Mouse (Mus musculus) forebrain, embryonic 15.5 days (tissue): Measurements from ENCODE around the gene Arhgef7. TPM values are rescaled to one million over a fixed set of nuclear protein-coding genes. Genes with fewer than 3 reads are reported as not detected.

Experiments used
- ATAC-seq: fragments of 200-750 bp; cut with Nextera tagmentation; replicated peaks from 2 replicates; pipeline ENCODE4 v1.8.0; 2017; ENCODE audit warnings: mild to moderate bottlenecking, moderate TSS enrichment, moderate library complexity
- H3K27ac ChIP-seq: fragments of 300-500 bp; sonication (generic); replicated peaks from 2 replicates; pipeline ENCODE4 v1.5.1; 2015; ENCODE audit warnings: mild to moderate bottlenecking, inconsistent platforms
- H3K27me3 ChIP-seq: fragments of 300-500 bp; sonication (generic); 2 replicates; pipeline ENCODE4 v1.6.1; 2015; ENCODE audit warnings: inconsistent platforms
- H3K36me3 ChIP-seq: fragments of 300-500 bp; sonication (generic); 2 replicates; pipeline ENCODE4 v1.6.1; 2015; ENCODE audit warnings: mild to moderate bottlenecking, inconsistent platforms
- H3K4me1 ChIP-seq: fragments of 300-500 bp; sonication (generic); 2 replicates; pipeline ENCODE4 v1.6.1; 2015; ENCODE audit warnings: inconsistent platforms
- H3K4me2 ChIP-seq: fragments of 300-500 bp; sonication (generic); replicated peaks from 2 replicates; pipeline ENCODE4 v1.6.1; 2015; ENCODE audit warnings: mild to moderate bottlenecking, inconsistent platforms
- H3K4me3 ChIP-seq: fragments of 300-500 bp; sonication (generic); 2 replicates; pipeline ENCODE4 v1.5.1; 2015; ENCODE audit warnings: mild to moderate bottlenecking, inconsistent platforms
- H3K9ac ChIP-seq: fragments of 300-500 bp; sonication (generic); replicated peaks from 2 replicates; pipeline ENCODE4 v1.6.1; 2015; ENCODE audit warnings: mild to moderate bottlenecking, inconsistent platforms
- H3K9me3 ChIP-seq: fragments of 300-500 bp; sonication (generic); 2 replicates; pipeline ENCODE4 v1.6.1; 2016; ENCODE audit warnings: inconsistent platforms
- WGBS: fragments of 180-500 bp; shearing (Covaris S2); methylation state at CpG from one replicate; pipeline ENCODE4 v1.1.7; 2015; ENCODE audit warnings: mixed read lengths; 5-methylcytosine and 5-hydroxymethylcytosine counted together
- polyA plus RNA-seq: library from polyadenylated mRNA; unstranded; fragments of >200 nt; fragmentation: Nextera tagmentation; extraction: Ambion mirVana; gene quantifications from 2 replicates; pipeline ENCODE4 v1.2.1, GENCODE M21; 2015

Arhgef7 gene
- polyA plus RNA-seq, 1 experiment from 2014 or later, result 77.1 TPM

- Histone ChIP-seq H3K4me3 (no peak overlapping the region), H3K4me2 (no peak overlapping the region), H3K27ac (no peak overlapping the region), H3K9ac (no peak overlapping the region), H3K36me3 (peaks cover 86% of the 10 kb centered on the region), H3K9me3 (no peaks in the 10 kb centered on the region), H3K4me1 (peaks cover 5% of the 10 kb centered on the region; the same call in 1 of the 2 replicates), H3K27me3 (no peaks in the 10 kb centered on the region)
- 83% methylated on average over 3 of the region's 3 CpGs for WGBS
- no peak for ATAC-seq
Measured at GRCm38 (mm10) chr8:11807361-11807760, 79.8 kb downstream of the Arhgef7 start.

DNA sequence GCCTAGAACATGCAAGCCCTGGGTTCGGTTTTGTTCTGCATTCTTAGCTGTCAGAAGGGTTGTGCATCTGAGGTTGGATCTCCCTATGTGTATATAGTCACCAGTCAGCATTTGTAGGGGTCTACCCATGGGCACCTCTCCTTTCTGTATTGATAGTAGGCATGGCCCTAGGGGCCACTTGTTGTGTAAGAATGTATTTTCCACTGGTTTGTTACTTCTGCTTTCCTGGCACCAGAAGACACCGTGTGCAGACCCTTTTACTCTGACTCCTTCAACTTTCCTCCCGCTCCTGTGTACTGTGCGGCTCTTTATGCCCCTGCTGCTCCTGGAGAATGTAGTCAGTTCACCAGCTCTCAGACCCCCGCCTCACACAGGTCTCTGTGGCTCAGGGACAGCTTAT is 80.5 kb downstream of the Arhgef7 start:
- ATAC-seq, result no peak
- H3K36me3 ChIP-seq, result peaks cover 86% of the 10 kb centered on the region
- WGBS, result 89% methylated on average over 5 of the region's 5 CpGs

DNA sequence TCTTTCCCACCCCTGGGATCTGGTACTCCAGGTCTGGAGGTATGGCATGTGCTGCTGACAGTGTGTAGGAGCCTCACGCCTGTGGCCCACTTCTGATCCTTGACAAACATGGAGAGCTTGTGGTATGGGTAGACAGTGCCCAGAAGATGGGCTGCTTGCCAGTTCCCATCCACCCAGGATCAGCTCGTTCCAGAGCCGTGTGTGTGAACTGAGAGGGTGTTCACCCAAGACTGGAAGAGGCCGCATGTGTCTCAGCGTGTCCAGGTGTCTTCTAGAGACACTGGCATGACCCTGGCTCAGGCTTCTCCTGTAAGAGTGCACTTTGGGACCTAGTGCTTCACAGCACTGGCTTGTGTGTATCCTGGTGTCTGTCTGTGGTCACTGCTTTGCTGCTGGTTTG is 82.9 kb downstream of the Arhgef7 start:
- 92% methylated on average over 5 of the region's 5 CpGs for WGBS
- Histone ChIP-seq H3K4me3 (no peak overlapping the region), H3K27ac (no peak overlapping the region), H3K4me1 (peaks cover 3% of the 10 kb centered on the region; the same call in 1 of the 2 replicates), H3K9ac (no peak overlapping the region), H3K9me3 (no peaks in the 10 kb centered on the region), H3K36me3 (peaks cover 98% of the 10 kb centered on the region), H3K4me2 (no peak overlapping the region), H3K27me3 (no peaks in the 10 kb centered on the region)
- ATAC-seq, result no peak

More for the DNA sequence above, 80.5 kb downstream of the Arhgef7 start:
- Histone ChIP-seq H3K27ac (no peak overlapping the region), H3K9ac (no peak overlapping the region), H3K9me3 (no peaks in the 10 kb centered on the region), H3K4me1 (peaks cover 4% of the 10 kb centered on the region; the same call in 1 of the 2 replicates), H3K27me3 (no peaks in the 10 kb centered on the region), H3K4me2 (no peak overlapping the region), H3K4me3 (no peak overlapping the region)

GRCm38 (mm10) chr8:11813801-11814200 is 86.3 kb downstream of the Arhgef7 start:
- Histone ChIP-seq H3K9ac (no peak overlapping the region), H3K9me3 (no peaks in the 10 kb centered on the region), H3K36me3 (peaks cover 98% of the 10 kb centered on the region), H3K27me3 (no peaks in the 10 kb centered on the region), H3K27ac (no peak overlapping the region), H3K4me2 (no peak overlapping the region), H3K4me3 (no peak overlapping the region), H3K4me1 (no peaks in the 10 kb centered on the region)
- WGBS, result 90% methylated on average over 7 of the region's 7 CpGs
- ATAC-seq, result no peak

GRCm38 (mm10) chr8:11815206-11815605 is 87.7 kb downstream of the Arhgef7 start:
- no peaks in the 10 kb centered on the region for H3K27me3 ChIP-seq
- H3K4me1 ChIP-seq, result no peaks in the 10 kb centered on the region
- H3K9ac ChIP-seq, result no peak overlapping the region
- no peak overlapping the region for H3K4me3 ChIP-seq
- no peak overlapping the region for H3K27ac ChIP-seq
- no peak overlapping the region for H3K4me2 ChIP-seq
- WGBS, result 84% methylated on average over 7 of the region's 7 CpGs
- no peak for ATAC-seq
- H3K9me3 ChIP-seq, result no peaks in the 10 kb centered on the region
- peaks cover 98% of the 10 kb centered on the region for H3K36me3 ChIP-seq

- no peak overlapping the region for H3K4me3 ChIP-seq
- H3K9ac ChIP-seq, result no peak overlapping the region
- H3K4me2 ChIP-seq, result no peak overlapping the region
- 92% methylated on average over 5 of the region's 5 CpGs for WGBS
- ATAC-seq, result 0 out of 2 replicates have a peak, but pooled peaks have one; percentile 18
- H3K27ac ChIP-seq, result no peak overlapping the region
- no peaks in the 10 kb centered on the region for H3K9me3 ChIP-seq
- no peaks in the 10 kb centered on the region for H3K4me1 ChIP-seq
- peaks cover 90% of the 10 kb centered on the region for H3K36me3 ChIP-seq
- no peaks in the 10 kb centered on the region for H3K27me3 ChIP-seq
Measured at GRCm38 (mm10) chr8:11820136-11820535, 92.6 kb downstream of the Arhgef7 start.

- Histone ChIP-seq H3K36me3 (peaks cover 89% of the 10 kb centered on the region), H3K4me1 (no peaks in the 10 kb centered on the region), H3K27ac (no peak overlapping the region), H3K27me3 (no peaks in the 10 kb centered on the region), H3K4me3 (no peak overlapping the region), H3K4me2 (no peak overlapping the region), H3K9me3 (no peaks in the 10 kb centered on the region), H3K9ac (no peak overlapping the region)
- ATAC-seq, result no peak
- WGBS, result 78% methylated on average over 5 of the region's 5 CpGs
Measured at GRCm38 (mm10) chr8:11820568-11820967, 93.0 kb downstream of the Arhgef7 start.

DNA sequence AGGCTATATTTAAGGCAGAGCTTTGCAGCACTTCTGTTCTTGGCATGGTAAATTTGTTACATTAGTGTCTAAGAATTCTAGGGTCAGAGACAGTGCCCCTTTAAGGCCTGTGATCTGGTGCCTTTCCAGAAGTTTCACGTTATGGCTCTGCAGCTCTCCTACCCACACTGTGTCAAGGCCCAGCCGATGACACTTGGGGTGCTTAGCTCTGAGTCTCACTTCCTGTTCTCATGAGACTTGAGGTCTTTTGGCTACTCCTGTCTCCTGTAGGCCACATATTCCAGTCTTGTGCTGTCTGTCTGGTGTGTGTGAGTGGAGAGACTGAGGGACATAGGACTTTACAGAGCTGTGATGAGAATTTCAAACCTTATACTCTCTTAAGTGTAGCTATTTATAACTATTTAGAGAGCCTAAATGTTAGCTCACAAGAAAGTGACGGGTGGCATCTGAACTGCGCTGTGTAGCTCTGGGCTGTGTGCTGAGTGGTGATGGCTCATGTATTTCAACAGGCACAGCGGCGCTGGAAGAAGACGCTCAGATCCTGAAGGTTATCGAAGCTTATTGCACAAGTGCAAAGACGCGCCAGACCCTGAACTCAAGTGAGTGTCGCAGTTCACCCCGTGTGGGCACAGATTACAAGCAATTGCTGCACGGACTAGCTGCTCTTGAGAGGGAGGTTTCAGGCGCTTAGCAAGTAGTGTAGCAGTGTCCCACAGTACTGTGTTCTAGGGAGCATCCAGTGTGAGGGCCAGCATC is 94.1 kb downstream of the Arhgef7 start:
- WGBS, result 96% methylated on average over 14 of the region's 14 CpGs
- no peaks in the 10 kb centered on the region for H3K27me3 ChIP-seq
- no peak for ATAC-seq
- no peak overlapping the region for H3K9ac ChIP-seq
- no peak overlapping the region for H3K4me2 ChIP-seq
- H3K36me3 ChIP-seq, result peaks cover 84% of the 10 kb centered on the region
- no peak overlapping the region for H3K27ac ChIP-seq
- H3K4me1 ChIP-seq, result 0 out of 2 replicates have a peak, but pooled peaks cover 2% of the 10 kb centered on the region
- H3K4me3 ChIP-seq, result no peak overlapping the region
- no peaks in the 10 kb centered on the region for H3K9me3 ChIP-seq

GRCm38 (mm10) chr8:11822550-11823060 is 95.1 kb downstream of the Arhgef7 start:
- ATAC-seq, result no peak
- Histone ChIP-seq H3K9ac (no peak overlapping the region), H3K27ac (no peak overlapping the region), H3K4me3 (no peak overlapping the region), H3K4me2 (no peak overlapping the region), H3K9me3 (no peaks in the 10 kb centered on the region), H3K27me3 (no peaks in the 10 kb centered on the region), H3K4me1 (peaks cover 11% of the 10 kb centered on the region), H3K36me3 (peaks cover 76% of the 10 kb centered on the region)
- 85% methylated on average over 9 of the region's 9 CpGs for WGBS

DNA sequence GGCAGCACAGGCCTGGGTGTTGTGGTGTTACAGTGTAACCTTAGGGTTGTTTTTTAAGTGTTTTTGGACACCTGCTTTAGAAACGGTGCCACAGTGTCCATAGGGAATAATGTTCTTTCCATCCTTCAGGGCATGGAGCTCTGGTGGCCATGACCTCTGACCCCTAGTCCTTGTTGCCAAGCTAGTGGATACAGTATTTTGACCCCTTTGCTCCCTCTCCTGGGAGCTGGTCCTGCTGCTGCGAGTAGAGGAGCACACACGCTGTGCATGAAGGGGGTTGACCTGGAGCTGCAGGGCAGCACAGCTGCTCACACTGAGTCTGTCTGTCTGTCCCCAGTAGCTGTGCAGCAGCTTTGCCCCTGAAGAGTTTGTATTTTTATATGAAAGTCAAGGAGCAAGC is 98.2 kb downstream of the Arhgef7 start:
- WGBS, result 72% methylated on average over 3 of the region's 3 CpGs
- Histone ChIP-seq H3K9me3 (no peaks in the 10 kb centered on the region), H3K4me1 (peaks cover 35% of the 10 kb centered on the region), H3K36me3 (peaks cover 47% of the 10 kb centered on the region), H3K9ac (no peak overlapping the region), H3K4me2 (no peak overlapping the region), H3K27ac (no peak overlapping the region), H3K27me3 (no peaks in the 10 kb centered on the region), H3K4me3 (no peak overlapping the region)
- ATAC-seq, result no peak

DNA sequence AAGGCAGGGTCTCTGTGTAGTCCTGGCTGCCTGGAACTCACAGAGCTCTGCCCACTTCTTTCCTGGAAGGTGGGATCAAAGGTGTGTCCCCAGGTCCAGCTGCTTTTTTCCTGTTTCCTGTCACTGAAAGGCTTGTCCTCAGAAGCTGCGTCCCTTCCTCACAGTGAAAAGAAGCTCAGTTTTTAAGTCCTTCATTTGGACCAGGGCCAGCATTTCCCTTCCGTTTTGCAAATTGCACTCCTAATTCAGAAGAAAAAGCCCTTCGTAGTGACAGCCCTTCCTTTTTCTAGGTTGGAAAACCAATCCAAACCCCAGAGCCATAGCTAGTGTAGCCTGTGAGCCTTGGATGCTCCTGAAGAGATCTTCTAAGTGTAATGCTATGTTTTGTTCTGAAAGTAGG is 99.8 kb downstream of the Arhgef7 start:
- no peaks in the 10 kb centered on the region for H3K9me3 ChIP-seq
- H3K36me3 ChIP-seq, result peaks cover 40% of the 10 kb centered on the region
- WGBS, result 27% methylated on average over 3 of the region's 3 CpGs
- H3K4me2 ChIP-seq, result no peak overlapping the region
- no peak overlapping the region for H3K4me3 ChIP-seq
- peak overlapping the region; percentile 6; the same call in 1 of the 2 replicates for H3K27ac ChIP-seq
- peaks cover 36% of the 10 kb centered on the region for H3K4me1 ChIP-seq
- ATAC-seq, result no peak
- no peaks in the 10 kb centered on the region for H3K27me3 ChIP-seq
- no peak overlapping the region for H3K9ac ChIP-seq

- H3K4me2 ChIP-seq, result no peak overlapping the region
- no peaks in the 10 kb centered on the region for H3K27me3 ChIP-seq
- peaks cover 36% of the 10 kb centered on the region for H3K4me1 ChIP-seq
- WGBS, result 43% methylated on average over 16 of the region's 16 CpGs
- peak overlapping the region; percentile 77 for H3K27ac ChIP-seq
- peak; percentile 55; the same call in 1 of the 2 replicates for ATAC-seq
- H3K4me3 ChIP-seq, result no peak overlapping the region
- H3K36me3 ChIP-seq, result peaks cover 43% of the 10 kb centered on the region
- no peak overlapping the region for H3K9ac ChIP-seq
- H3K9me3 ChIP-seq, result no peaks in the 10 kb centered on the region
Measured at GRCm38 (mm10) chr8:11830214-11831046, 102.9 kb downstream of the Arhgef7 start.
